8 mouse cellular contexts compared by ENCODE assay signal in genomic region chr17:56765431-56765830, GRCm38 (mm10). TPM values are rescaled to one million over a fixed set of nuclear protein-coding genes. Genes with fewer than 3 reads are reported as not detected.
DNase-seq lines count a peak whose midpoint lies in the region; ATAC-seq lines count a peak whose summit lies in the region.

No protein-coding gene starts in this region.

- H3K4me2 ChIP-seq in neural tube, embryonic 11.5 days (ENCODE audit: low read depth), result peak overlapping the region; percentile 42
- H3K4me2 ChIP-seq in limb, embryonic 12.5 days, result peak overlapping the region; percentile 77
- H3K4me2 ChIP-seq in stomach, embryonic 15.5 days, result peak overlapping the region; percentile 68

- WGBS in neural tube, embryonic 11.5 days, result 65% methylated on average over 12 of the region's 12 CpGs
- 57% methylated on average over 12 of the region's 12 CpGs for WGBS in limb, embryonic 12.5 days
- 53% methylated on average over 12 of the region's 12 CpGs for WGBS in stomach, embryonic 15.5 days

- H3K9me3 ChIP-seq in neural tube, embryonic 11.5 days (ENCODE audit: control insufficient read depth, low read length), result no peaks in the 10 kb centered on the region
- H3K9me3 ChIP-seq in limb, embryonic 12.5 days, result no peaks in the 10 kb centered on the region
- no peaks in the 10 kb centered on the region for H3K9me3 ChIP-seq in stomach, embryonic 15.5 days

- peak; percentile 3; the same call in 1 of the 2 replicates for ATAC-seq in neural tube, embryonic 11.5 days (ENCODE audit: insufficient read depth, low FRiP score, low TSS enrichment)
- ATAC-seq in limb, embryonic 12.5 days (ENCODE audit: insufficient number of reproducible peaks, insufficient read depth, low FRiP score, low TSS enrichment, low read depth), result no peak; the same call in 1 of the 2 replicates
- no peak for ATAC-seq in stomach, embryonic 15.5 days (ENCODE audit: insufficient read depth, low FRiP score, low read depth)
- no peak for ATAC-seq in erythroid progenitor cell, adult 5-6 weeks (replicated peaks; ENCODE audit: low FRiP score, poor library complexity, severe bottlenecking)

- H3K36me3 ChIP-seq in neural tube, embryonic 11.5 days (ENCODE audit: control insufficient read depth, insufficient read depth, low read length), result peaks cover 16% of the 10 kb centered on the region
- H3K36me3 ChIP-seq in limb, embryonic 12.5 days, result peaks cover 41% of the 10 kb centered on the region
- peaks cover 35% of the 10 kb centered on the region for H3K36me3 ChIP-seq in stomach, embryonic 15.5 days

- H3K27ac ChIP-seq in neural tube, embryonic 11.5 days (ENCODE audit: low read depth, low read length), result no peak overlapping the region
- peak overlapping the region; percentile 95 for H3K27ac ChIP-seq in limb, embryonic 12.5 days
- H3K27ac ChIP-seq in stomach, embryonic 15.5 days, result peak overlapping the region; percentile 96; the same call in 1 of the 2 replicates

- H3K9ac ChIP-seq in neural tube, embryonic 11.5 days (ENCODE audit: low read length), result 0 out of 2 replicates have a peak overlapping the region, but pooled peaks have one; percentile 23
- peak overlapping the region; percentile 73 for H3K9ac ChIP-seq in limb, embryonic 12.5 days (replicated peaks)
- 0 out of 2 replicates have a peak overlapping the region, but pooled peaks have one; percentile 16 for H3K9ac ChIP-seq in stomach, embryonic 15.5 days

- DNase-seq in cerebellum, adult 9-11 months, result peak; percentile 88
- no peak for DNase-seq in cerebellum, postnatal 36 days
- DNase-seq in neural tube, embryonic 11.5 days (ENCODE audit: low spot score), result no peak
- DNase-seq in neural tube, embryonic 10.5 days (ENCODE audit: extremely low spot score, low spot score), result no peak
- no peak for DNase-seq in adrenal gland, postnatal 14 days

- H3K27me3 ChIP-seq in neural tube, embryonic 11.5 days (ENCODE audit: control insufficient read depth, insufficient read depth, low read length), result no peaks in the 10 kb centered on the region
- H3K27me3 ChIP-seq in limb, embryonic 12.5 days, result no peaks in the 10 kb centered on the region
- no peaks in the 10 kb centered on the region for H3K27me3 ChIP-seq in stomach, embryonic 15.5 days (replicated peaks)

- 0 out of 2 replicates have a peak, but pooled peaks cover 6% of the 10 kb centered on the region for H3K4me1 ChIP-seq in neural tube, embryonic 11.5 days (ENCODE audit: control insufficient read depth, insufficient read depth, low read length)
- peaks cover 28% of the 10 kb centered on the region for H3K4me1 ChIP-seq in limb, embryonic 12.5 days (replicated peaks)
- H3K4me1 ChIP-seq in stomach, embryonic 15.5 days, result peaks cover 27% of the 10 kb centered on the region

- H3K4me3 ChIP-seq in neural tube, embryonic 11.5 days (ENCODE audit: low read depth, low read length), result peak overlapping the region; percentile 63
- H3K4me3 ChIP-seq in limb, embryonic 12.5 days (replicated peaks), result peak overlapping the region; percentile 75
- peak overlapping the region; percentile 64 for H3K4me3 ChIP-seq in stomach, embryonic 15.5 days (replicated peaks)

RNA-seq across cellular contexts. Expression of gene Dus3l, which starts 0.9 kb away (rescaled TPM):
- 36.6 and 42.3 TPM in 2 replicates for polyA plus RNA-seq in neural tube, embryonic 11.5 days (2014; fragmentation: Nextera tagmentation; extraction: Ambion mirVana)
- polyA plus RNA-seq in limb, embryonic 12.5 days (2016; fragmentation: Nextera tagmentation; extraction: Ambion mirVana), result 42.0 and 46.7 TPM in 2 replicates
- polyA plus RNA-seq in stomach, embryonic 15.5 days (2015; fragmentation: Nextera tagmentation; extraction: Ambion mirVana), result 40.1 and 48.2 TPM in 2 replicates
- total RNA-seq in erythroid progenitor cell, adult 5-6 weeks (2015; ENCODE audit: low replicate concordance), result 6.5 and 7.1 TPM in 2 replicates
- total RNA-seq in erythroid progenitor cell, adult 5-6 weeks (2017; ENCODE audit: low replicate concordance), result 3.0 and 5.4 TPM in 2 replicates
- 29.1 and 37.2 TPM in 2 replicates for total RNA-seq in adrenal gland, postnatal 14 days (2021)

RNA-seq across cellular contexts. Expression of gene Prr22, which starts 4.6 kb away (rescaled TPM):
- polyA plus RNA-seq in neural tube, embryonic 11.5 days (2014; fragmentation: Nextera tagmentation; extraction: Ambion mirVana), result 0.77 and 1.1 TPM in 2 replicates
- 0.69 and 1.3 TPM in 2 replicates for polyA plus RNA-seq in limb, embryonic 12.5 days (2016; fragmentation: Nextera tagmentation; extraction: Ambion mirVana)
- 1.3 and 1.4 TPM in 2 replicates for polyA plus RNA-seq in stomach, embryonic 15.5 days (2015; fragmentation: Nextera tagmentation; extraction: Ambion mirVana)
- total RNA-seq in erythroid progenitor cell, adult 5-6 weeks (2015; ENCODE audit: low replicate concordance), result not detected in 2 replicates
- total RNA-seq in erythroid progenitor cell, adult 5-6 weeks (2017; ENCODE audit: low replicate concordance), result not detected in 2 replicates
- total RNA-seq in adrenal gland, postnatal 14 days (2021), result 0.30 and 1.0 TPM in 2 replicates

RNA-seq across cellular contexts. Expression of gene Nrtn, which starts 8.1 kb away (rescaled TPM):
- 5.8 and 6.3 TPM in 2 replicates for polyA plus RNA-seq in neural tube, embryonic 11.5 days (2014; fragmentation: Nextera tagmentation; extraction: Ambion mirVana)
- 18.9 and 19.6 TPM in 2 replicates for polyA plus RNA-seq in limb, embryonic 12.5 days (2016; fragmentation: Nextera tagmentation; extraction: Ambion mirVana)
- polyA plus RNA-seq in stomach, embryonic 15.5 days (2015; fragmentation: Nextera tagmentation; extraction: Ambion mirVana), result 13.3 and 14.7 TPM in 2 replicates
- not detected in 2 replicates for total RNA-seq in erythroid progenitor cell, adult 5-6 weeks (2015; ENCODE audit: low replicate concordance)
- total RNA-seq in erythroid progenitor cell, adult 5-6 weeks (2017; ENCODE audit: low replicate concordance), result not detected in 2 replicates
- 4.5 and 4.8 TPM in 2 replicates for total RNA-seq in adrenal gland, postnatal 14 days (2021)

RNA-seq across cellular contexts. Expression of gene Vmac, which starts 47.6 kb away (rescaled TPM):
- 17.3 and 17.6 TPM in 2 replicates for polyA plus RNA-seq in neural tube, embryonic 11.5 days (2014; fragmentation: Nextera tagmentation; extraction: Ambion mirVana)
- polyA plus RNA-seq in limb, embryonic 12.5 days (2016; fragmentation: Nextera tagmentation; extraction: Ambion mirVana), result 16.5 and 23.1 TPM in 2 replicates
- polyA plus RNA-seq in stomach, embryonic 15.5 days (2015; fragmentation: Nextera tagmentation; extraction: Ambion mirVana), result 16.9 and 21.5 TPM in 2 replicates
- 2.1 and 2.2 TPM in 2 replicates for total RNA-seq in erythroid progenitor cell, adult 5-6 weeks (2015; ENCODE audit: low replicate concordance)
- not detected in 2 replicates for total RNA-seq in erythroid progenitor cell, adult 5-6 weeks (2017; ENCODE audit: low replicate concordance)
- total RNA-seq in adrenal gland, postnatal 14 days (2021), result 22.3 and 23.9 TPM in 2 replicates

RNA-seq across cellular contexts. Expression of gene Ndufa11, which starts 47.9 kb away (rescaled TPM):
- 403 and 406 TPM in 2 replicates for polyA plus RNA-seq in neural tube, embryonic 11.5 days (2014; fragmentation: Nextera tagmentation; extraction: Ambion mirVana)
- 410 and 419 TPM in 2 replicates for polyA plus RNA-seq in limb, embryonic 12.5 days (2016; fragmentation: Nextera tagmentation; extraction: Ambion mirVana)
- polyA plus RNA-seq in stomach, embryonic 15.5 days (2015; fragmentation: Nextera tagmentation; extraction: Ambion mirVana), result 437 and 463 TPM in 2 replicates
- total RNA-seq in erythroid progenitor cell, adult 5-6 weeks (2015; ENCODE audit: low replicate concordance), result 46.5 and 90.1 TPM in 2 replicates
- total RNA-seq in erythroid progenitor cell, adult 5-6 weeks (2017; ENCODE audit: low replicate concordance), result 54.2 and 67.9 TPM in 2 replicates
- total RNA-seq in adrenal gland, postnatal 14 days (2021), result 382 and 386 TPM in 2 replicates

Comparison
In these comparisons a context has a peak if more than half of its experiments do, and no peak if none do; other contexts are left out.
1. H3K9ac ChIP-seq: peak in every context shown above with its lines; median percentile 73 in limb, embryonic 12.5 days; 23 in neural tube, embryonic 11.5 days; 16 in stomach, embryonic 15.5 days.